Mouse (Mus musculus) c-Kit-positive CD71-positive TER-119-negative erythroid progenitor cells, embryonic 14.5 days (primary cell): Measurements from ENCODE around the gene Mrpl11.
"Not testable (repeated sequence)": the region's sequence is repeated elsewhere in the genome, so short reads cannot be mapped to it uniquely, and the experiment has no call there.

Experiments
- DNase-seq: peaks from one replicate; pipeline ENCODE4 v3.0.0-alpha.2; 2013; ENCODE audit warnings: low read depth

Mrpl11 gene

DNA sequence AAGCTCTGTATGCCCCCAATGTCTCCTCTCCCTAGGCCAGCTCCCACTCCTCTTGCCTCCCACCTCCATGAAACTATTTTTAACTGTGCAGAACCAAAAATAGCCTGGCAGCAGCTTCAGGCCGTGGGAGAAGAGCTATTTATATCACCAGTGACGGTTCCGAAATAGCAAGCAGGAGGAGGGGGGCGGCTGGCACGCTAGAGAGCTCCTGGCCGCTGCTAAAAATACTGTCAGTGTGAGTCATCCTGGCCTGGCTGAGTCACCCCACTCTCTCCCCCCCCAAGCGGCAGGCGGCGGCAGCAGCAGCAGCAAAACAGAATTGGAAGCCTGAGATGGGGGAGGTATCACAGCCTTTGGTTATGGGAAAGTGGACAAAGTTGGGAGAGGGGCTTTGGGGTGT, 31.0 kb downstream of the Mrpl11 start:
- DNase-seq = no peak

DNA sequence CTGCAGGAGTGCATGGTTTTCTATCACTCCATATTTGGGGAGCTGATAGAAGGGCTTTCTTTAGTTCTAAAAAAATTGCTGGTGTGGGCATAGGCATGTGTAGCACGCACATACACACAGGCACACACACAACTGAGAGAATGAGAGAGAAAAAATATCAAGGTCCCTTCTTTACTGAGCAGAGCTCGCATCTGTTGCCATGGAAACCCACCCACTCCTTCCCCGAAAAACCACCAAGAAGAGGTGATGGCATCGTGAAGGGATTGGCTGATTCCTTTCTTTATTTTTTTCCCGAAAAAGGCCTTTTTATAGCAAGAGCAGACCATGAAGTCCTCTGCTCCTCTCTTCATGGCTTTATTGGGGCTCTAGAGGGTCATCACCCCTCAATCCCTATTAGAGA, 32.1 kb downstream of the Mrpl11 start:
- no peak for DNase-seq

DNA sequence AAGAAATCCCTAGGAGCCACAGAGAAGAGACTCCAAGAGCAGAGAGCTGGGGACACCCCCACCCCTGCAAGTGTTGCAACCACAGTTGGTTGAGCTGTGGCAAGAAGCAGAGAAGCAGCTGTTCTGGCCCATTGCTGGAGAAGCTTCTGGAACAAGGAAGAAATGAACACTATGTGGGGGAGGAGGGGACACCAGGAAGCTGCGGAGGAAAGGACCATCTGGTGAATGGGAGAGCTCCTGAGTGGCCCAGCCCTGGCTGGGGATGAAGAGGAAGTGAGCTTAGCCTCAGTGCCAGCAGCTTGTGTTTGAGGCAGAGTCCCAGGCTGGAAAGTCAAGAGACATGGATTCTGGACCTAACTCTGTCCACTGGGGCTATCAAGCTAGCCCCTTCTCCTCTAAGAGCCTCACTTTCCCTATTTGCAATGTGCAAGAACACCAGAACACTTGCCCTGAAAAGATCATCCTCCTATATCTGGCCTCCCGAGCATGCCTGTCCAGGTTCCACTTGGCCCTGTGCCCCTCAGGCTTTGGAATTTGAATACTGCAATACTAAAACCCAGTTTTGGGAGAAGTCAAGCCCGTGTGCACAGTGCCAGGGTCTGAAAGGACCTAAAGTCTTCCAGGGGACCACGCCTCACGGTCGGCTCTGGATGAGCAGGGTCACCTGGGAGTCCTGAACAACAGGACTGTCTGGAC, 37.6 kb downstream of the Mrpl11 start:
- no peak for DNase-seq

DNA sequence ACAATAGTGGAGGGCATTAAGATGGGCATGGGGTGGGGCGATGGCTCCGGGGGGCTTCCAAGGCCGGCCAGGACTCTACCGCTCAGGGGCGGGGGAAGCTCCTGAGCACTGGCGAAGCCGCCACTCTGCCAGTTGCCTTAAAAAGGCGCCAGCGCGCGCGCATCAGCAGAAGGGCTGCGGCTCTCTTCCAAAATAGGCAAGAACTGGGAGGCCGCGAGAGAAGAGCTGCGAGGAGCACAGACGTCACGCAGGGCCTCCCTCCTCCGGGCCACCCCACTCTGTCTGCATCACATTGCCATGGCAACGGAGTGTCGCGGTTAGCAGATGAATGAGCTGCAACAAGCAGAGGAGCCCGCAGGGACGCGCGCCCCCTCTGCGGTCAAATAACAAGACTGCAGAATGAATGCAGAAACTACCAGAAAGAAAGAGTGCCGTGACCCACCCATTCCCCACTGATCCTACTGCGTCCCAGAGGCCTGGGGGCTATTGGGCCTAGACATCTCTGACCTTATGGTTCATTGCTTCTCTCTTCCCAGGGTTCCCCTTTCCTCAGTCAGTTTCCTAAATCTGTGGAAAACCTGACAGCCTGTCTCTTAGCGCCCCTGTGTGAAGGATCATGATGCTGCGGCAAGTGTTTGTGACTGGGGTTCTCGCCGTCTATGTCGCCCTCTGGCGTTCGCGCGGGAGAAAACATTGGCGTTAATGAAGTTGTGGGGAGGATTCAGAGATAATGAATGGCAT, 39.9 kb downstream of the Mrpl11 start:
- peak; percentile 59 for DNase-seq

DNA sequence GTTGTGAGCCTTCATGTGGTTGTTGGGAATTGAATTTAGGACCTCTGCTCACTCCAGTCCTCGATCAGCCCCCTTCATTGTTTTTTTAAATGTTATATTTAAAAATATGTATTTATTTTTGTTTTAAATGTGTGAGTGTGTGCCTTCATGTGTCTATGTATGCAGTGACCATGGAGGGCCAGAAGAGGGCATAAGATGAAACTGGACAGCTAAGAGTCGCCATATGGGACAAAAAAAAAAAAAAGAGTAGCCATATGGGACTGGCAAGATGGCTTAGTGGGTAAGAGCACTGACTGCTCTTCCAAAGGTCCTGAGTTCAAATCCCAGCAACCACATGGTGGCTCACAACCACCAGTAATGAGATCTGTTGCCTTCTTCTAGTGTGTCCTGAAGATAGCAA, 41.7 kb downstream of the Mrpl11 start:
- DNase-seq = not testable (repeated sequence)

DNA sequence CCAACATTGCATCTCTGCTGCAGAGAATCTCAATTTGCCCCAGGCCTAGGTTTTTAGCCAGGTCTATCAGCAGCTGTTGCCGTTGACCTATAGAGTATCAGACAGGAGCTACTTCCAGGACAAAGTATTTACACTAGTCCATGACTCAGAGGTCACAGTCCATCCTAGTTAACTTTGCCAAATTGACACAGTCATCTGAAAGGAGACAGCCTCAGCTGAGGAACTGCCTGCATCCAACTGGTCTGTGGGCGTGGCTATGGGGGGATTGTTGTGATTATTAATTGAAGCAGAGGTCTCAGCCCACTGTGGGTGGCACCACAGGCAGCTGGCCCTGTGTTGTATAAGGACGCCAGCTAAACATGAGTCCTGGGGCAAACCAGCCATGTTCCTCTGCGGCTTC, 43.0 kb downstream of the Mrpl11 start:
- no peak for DNase-seq

DNA sequence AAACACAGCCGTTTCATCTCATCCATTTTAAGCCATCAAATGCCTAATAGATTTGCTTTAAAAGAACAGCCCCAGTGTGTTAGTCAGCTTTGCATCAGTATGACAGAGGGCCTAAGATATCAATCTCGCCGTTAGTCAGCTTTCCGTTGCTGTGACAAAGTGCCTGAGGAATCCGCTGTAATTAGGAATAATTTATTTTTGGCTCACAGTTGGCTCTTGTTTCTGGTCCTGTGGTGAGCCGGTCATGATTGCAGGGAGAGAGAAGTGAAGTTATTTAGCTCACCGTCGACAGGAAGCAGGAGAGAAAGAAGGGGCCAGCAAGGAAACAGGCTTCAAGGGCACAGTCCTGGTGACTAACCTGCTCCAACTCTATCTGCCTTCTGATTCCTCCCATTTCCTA, 51.2 kb downstream of the Mrpl11 start:
- no peak for DNase-seq

DNA sequence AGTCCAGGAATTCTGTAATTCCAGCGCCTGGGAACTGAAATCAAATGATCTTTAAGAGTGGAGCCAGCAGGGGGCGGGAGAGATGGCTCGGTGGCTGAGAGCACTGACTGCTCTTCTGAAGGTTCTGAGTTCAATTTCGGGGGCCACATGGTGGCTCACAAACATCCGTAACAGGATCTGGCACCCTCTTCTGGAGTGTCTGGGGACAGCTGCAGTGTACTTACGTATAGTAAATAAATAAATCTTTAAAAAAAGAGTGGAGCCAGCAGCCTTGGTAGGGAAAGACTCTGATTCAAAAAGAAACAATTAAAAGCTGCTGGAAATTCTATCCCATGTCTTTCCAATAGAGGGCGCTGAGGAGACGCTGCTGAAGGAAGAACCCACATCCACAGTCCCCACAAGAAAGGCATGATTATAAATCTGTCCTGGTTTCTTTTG, 53.0 kb downstream of the Mrpl11 start:
- no peak for DNase-seq

DNA sequence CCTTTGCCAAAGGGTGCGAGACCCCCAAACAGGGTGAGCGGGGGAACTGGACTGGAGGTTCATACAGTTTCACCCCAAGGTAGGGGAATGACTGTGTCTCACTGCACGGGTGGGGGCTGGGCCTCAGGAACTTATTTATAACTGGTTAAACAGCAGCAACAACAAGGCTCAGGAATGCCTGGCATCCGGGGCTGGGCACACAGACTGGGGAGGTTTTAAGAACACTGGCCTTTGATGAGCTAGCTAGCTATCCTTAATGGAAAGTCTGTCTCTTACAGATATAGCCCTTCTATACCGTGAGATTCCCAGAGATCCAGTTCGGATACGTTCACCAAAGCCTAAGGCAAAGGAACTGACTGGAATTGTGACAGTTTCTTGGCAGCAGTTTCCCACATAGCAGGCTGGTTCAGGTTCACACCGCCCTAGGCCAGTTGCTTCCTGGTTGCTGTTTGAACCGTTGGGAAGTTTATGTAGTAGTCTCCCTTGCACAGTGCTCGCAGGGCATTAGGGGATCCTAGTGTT, 54.3 kb downstream of the Mrpl11 start:
- DNase-seq = no peak
